Mouse (Mus musculus) kidney, adult 2 months (tissue): ENCODE measurements around the gene Gpr1. TPM values are rescaled to one million over a fixed set of nuclear protein-coding genes. Genes with fewer than 3 reads are reported as not detected.
"Not testable (repeated sequence)": the region's sequence is repeated elsewhere in the genome, so short reads cannot be mapped to it uniquely, and the experiment has no call there.

Experiments used
- DNase-seq: peaks from one replicate; pipeline ENCODE4 v3.0.0; 2021
- H3K27ac ChIP-seq: fragments of 200-500 bp; 2 replicates; pipeline ENCODE4 v1.5.1; 2012; ENCODE audit warnings: low read depth, low read length, control low read depth, inconsistent platforms; ENCODE audit not compliant: insufficient read depth
- H3K27me3 ChIP-seq: fragments of 200-500 bp; replicated peaks from 2 replicates; pipeline ENCODE4 v1.6.1; 2012; ENCODE audit warnings: mild to moderate bottlenecking, moderate library complexity, low read length, inconsistent platforms; ENCODE audit not compliant: control insufficient read depth, insufficient read depth
- H3K36me3 ChIP-seq: fragments of 200-500 bp; 2 replicates; pipeline ENCODE4 v1.6.1; 2012; ENCODE audit warnings: mild to moderate bottlenecking, moderate library complexity, low read length, inconsistent platforms; ENCODE audit not compliant: control insufficient read depth, insufficient read depth
- H3K4me1 ChIP-seq: fragments of 200-500 bp; 2 replicates; pipeline ENCODE4 v1.6.1; 2011; ENCODE audit warnings: low read length; ENCODE audit not compliant: control insufficient read depth, insufficient read depth
- H3K4me3 ChIP-seq: fragments of 200-500 bp; 2 replicates; pipeline ENCODE4 v1.5.1; 2011; ENCODE audit warnings: mild to moderate bottlenecking, low read depth, low read length, control low read depth; ENCODE audit not compliant: insufficient read depth
- CTCF ChIP-seq: fragments of 200-500 bp; conservative IDR thresholded peaks from 2 replicates; pipeline ENCODE4 v1.5.1; 2011; ENCODE audit warnings: low read depth, mild to moderate bottlenecking, control low read depth, low read length, moderate library complexity, mixed read lengths; ENCODE audit not compliant: insufficient read depth, insufficient read length
- POLR2A ChIP-seq: fragments of 200-500 bp; IDR thresholded peaks from one replicate; pipeline ENCODE4 v1.6.1; 2011; ENCODE audit warnings: low read depth, low read length, control low read depth
- WGBS: fragments of 180-500 bp; shearing (Covaris S2); methylation state at CpG from one replicate; pipeline ENCODE4 v1.1.7; 2018; 5-methylcytosine and 5-hydroxymethylcytosine counted together
- polyA plus RNA-seq: library from polyadenylated mRNA; depleted of rRNA; stranded (reverse); fragments of >200 nt; gene quantifications from 2 replicates; pipeline ENCODE4 v1.2.3, GENCODE M21; 2012

Gpr1 gene
- polyA plus RNA-seq, 1 experiment = 0.06 TPM

DNA sequence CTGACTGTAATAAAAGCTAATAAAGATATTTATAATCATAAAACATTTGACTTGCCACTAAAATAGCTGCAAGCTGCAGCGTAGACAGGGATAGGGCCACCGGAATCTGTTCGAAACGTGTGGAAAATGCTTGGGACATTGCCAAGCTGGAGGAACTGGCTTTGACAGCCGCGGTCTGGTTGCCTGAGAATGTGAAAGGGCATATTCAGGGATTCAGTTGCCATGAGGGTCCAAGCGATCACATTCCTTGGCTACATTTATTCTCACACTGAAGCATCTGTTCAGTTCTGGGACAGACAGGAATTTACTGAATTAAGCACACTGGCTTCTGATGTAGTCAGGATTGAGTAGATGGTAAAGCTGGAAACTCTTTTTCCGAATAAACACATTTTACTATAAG, 23.5 kb downstream of the Gpr1 start:
- no peaks in the 10 kb centered on the region for H3K36me3 ChIP-seq
- no peaks in the 10 kb centered on the region for H3K27me3 ChIP-seq
- no peaks in the 10 kb centered on the region for H3K4me1 ChIP-seq
- WGBS = 45% methylated on average over 8 of the region's 8 CpGs
- H3K27ac ChIP-seq = no peak overlapping the region
- peak; percentile 51 for DNase-seq
- no peak for TF ChIP-seq POLR2A
- TF ChIP-seq CTCF = no peak
- H3K4me3 ChIP-seq = no peak overlapping the region

DNA sequence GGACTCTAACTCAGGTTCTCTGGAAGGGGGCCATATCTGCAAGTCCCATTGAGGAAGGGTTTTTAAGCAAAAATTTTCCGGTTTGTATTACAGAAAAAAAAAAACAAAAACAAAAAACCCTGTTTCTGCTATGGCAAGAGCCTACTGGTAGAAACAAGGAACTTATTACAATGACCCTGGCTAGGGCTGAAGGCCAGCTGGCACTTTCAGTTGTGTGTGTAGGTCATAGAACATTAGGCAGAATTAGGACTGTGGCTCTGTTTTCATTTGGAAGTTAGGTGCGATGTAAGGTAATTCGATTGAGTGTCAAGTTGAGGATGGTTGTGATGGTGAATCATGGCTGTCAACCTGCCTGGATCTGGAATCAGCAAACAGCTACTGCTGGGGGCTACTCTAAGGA, 25.8 kb downstream of the Gpr1 start:
- Histone ChIP-seq H3K4me1 (no peaks in the 10 kb centered on the region), H3K27ac (no peak overlapping the region), H3K36me3 (no peaks in the 10 kb centered on the region), H3K27me3 (no peaks in the 10 kb centered on the region), H3K4me3 (no peak overlapping the region)
- TF ChIP-seq CTCF (no peak), POLR2A (no peak)
- 73% methylated on average over 3 of the region's 3 CpGs for WGBS
- DNase-seq = peak; percentile 46

- H3K4me3 ChIP-seq, H3K36me3 ChIP-seq, H3K4me1 ChIP-seq, H3K27ac ChIP-seq, H3K27me3 ChIP-seq, DNase-seq: not testable (repeated sequence)
- WGBS = 95% methylated on average over 6 of the region's 6 CpGs
Observed at GRCm38 (mm10) chr1:63185430-63185829, 28.9 kb downstream of the Gpr1 start.

- Histone ChIP-seq H3K4me3 (no peak overlapping the region), H3K4me1 (peaks cover 3% of the 10 kb centered on the region; the same call in 1 of the 2 replicates), H3K27me3 (no peaks in the 10 kb centered on the region), H3K27ac (no peak overlapping the region), H3K36me3 (no peaks in the 10 kb centered on the region)
- DNase-seq = peak; percentile 50
- TF ChIP-seq POLR2A = no peak
- TF ChIP-seq CTCF = no peak
- 61% methylated on average over 10 of the region's 10 CpGs for WGBS
Observed at GRCm38 (mm10) chr1:63182636-63183270, 31.6 kb downstream of the Gpr1 start.

DNA sequence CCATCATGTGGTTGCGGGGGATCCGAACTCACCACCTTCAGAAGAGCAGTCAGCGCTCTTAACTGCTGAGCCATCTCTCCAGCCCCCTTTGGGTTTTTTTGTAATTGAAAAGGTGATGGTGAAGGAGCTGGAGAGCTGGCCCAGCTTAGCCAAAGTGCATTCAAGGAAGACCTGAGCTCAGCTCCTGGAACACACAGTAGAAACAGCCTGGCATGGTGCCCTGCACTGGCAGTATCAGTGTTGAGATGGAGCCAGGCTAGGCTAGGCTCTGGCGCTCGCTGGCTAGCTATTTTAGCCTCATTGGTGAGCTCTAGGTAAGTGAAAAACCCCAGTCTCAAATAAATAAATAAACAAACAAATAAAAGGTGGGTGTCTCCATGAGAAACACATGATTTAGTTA, 32.1 kb downstream of the Gpr1 start:
- Histone ChIP-seq H3K4me1 (peaks cover 6% of the 10 kb centered on the region; the same call in 1 of the 2 replicates), H3K27me3 (no peaks in the 10 kb centered on the region), H3K4me3 (no peak overlapping the region), H3K27ac (no peak overlapping the region), H3K36me3 (no peaks in the 10 kb centered on the region)
- WGBS = 78% methylated on average over 5 of the region's 5 CpGs
- peak; percentile 82 for DNase-seq
- TF ChIP-seq CTCF (no peak), POLR2A (no peak)

DNA sequence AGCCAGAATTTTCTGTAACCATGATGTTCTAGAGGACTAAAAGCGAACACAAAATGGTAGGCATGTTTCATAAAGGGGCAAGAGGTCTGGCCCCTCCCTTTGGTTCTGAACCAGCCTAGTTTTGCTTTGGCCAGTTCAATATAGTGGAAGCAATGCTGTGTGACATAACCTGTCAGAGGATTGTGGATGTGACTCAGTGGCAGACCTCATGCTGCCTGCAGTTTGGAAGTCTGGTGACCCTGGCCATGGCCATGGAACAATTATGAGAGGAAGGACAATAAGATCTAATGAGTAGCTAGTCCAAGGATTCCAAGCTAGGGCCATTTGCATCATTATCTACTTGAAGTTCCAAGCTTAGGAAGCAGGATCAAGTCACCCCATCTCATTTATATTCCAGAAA, 32.9 kb downstream of the Gpr1 start:
- peaks cover 6% of the 10 kb centered on the region; the same call in 1 of the 2 replicates for H3K4me1 ChIP-seq
- no peak overlapping the region for H3K4me3 ChIP-seq
- no peak for DNase-seq
- H3K27ac ChIP-seq = no peak overlapping the region
- no peaks in the 10 kb centered on the region for H3K36me3 ChIP-seq
- 98% methylated on average over 1 of the region's 1 CpGs for WGBS
- TF ChIP-seq POLR2A (no peak), CTCF (no peak)
- no peaks in the 10 kb centered on the region for H3K27me3 ChIP-seq

- H3K4me3 ChIP-seq = no peak overlapping the region
- H3K27ac ChIP-seq = no peak overlapping the region
- peak; percentile 95 for DNase-seq
- H3K36me3 ChIP-seq = no peaks in the 10 kb centered on the region
- no peaks in the 10 kb centered on the region for H3K27me3 ChIP-seq
- peak; percentile 96 for TF ChIP-seq CTCF
- no peak for TF ChIP-seq POLR2A
- peaks cover 6% of the 10 kb centered on the region; the same call in 1 of the 2 replicates for H3K4me1 ChIP-seq
- WGBS = 5% methylated on average over 3 of the region's 3 CpGs
Observed at GRCm38 (mm10) chr1:63181019-63181418, 33.3 kb downstream of the Gpr1 start.

GRCm38 (mm10) chr1:63180575-63180974, 33.8 kb downstream of the Gpr1 start:
- H3K36me3 ChIP-seq = not testable (repeated sequence)
- WGBS = 75% methylated on average over 4 of the region's 4 CpGs

More at GRCm38 (mm10) chr1:63180575-63180974, 33.8 kb downstream of the Gpr1 start:
- H3K4me1 ChIP-seq, H3K4me3 ChIP-seq, H3K27me3 ChIP-seq, DNase-seq, H3K27ac ChIP-seq: not testable (repeated sequence)
